Mouse (Mus musculus) spleen, adult 2 months (tissue): Measurements from ENCODE around the gene Rbfox1.

Experiments used
- CTCF ChIP-seq: fragments of 200-500 bp; IDR thresholded peaks from 2 replicates; pipeline ENCODE4 v1.5.1; 2011; ENCODE audit warnings: mild to moderate bottlenecking, inconsistent platforms; ENCODE audit not compliant: insufficient read depth, insufficient read length, insufficient replicate concordance; ENCODE audit errors: extremely low read depth
- POLR2A ChIP-seq: fragments of 200-500 bp; IDR thresholded peaks from 2 replicates; pipeline ENCODE4 v1.6.1; 2011; ENCODE audit warnings: low read depth, low read length, inconsistent platforms

- no peak for TF ChIP-seq CTCF
- TF ChIP-seq POLR2A, result no peak
These were observed 851.4 kb downstream of the Rbfox1 start for GRCm38 (mm10) chr16:6736566-6736965.
